In the genomic region with DNA sequence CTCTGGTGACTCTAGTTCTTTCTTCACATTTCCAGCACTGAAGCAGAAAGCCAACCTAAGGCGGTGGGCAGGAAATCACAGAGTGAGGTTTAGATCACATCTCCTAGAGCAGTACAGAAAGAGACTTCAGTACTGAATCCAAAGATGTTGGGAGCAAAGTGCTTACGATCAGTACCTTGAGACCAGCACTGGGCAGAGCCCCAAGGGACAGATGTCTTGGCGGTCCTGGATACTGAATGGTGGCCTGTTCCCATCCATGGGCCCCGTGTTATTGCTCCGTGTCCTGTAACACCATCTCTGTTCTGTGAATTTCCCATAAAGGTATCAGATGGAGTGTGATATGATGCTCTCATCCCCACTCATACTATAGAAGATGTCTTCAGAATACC, we compare ENCODE assay signal across 17 mouse cellular contexts.
A peak's percentile ranks its signal among the peaks of the same experiment; 100 is the strongest.
DNase-seq lines count a peak whose midpoint lies in the region; ATAC-seq lines count a peak whose summit lies in the region.
"Had no signal": no experiment of that assay in that cellular context is flagged by ENCODE, and none has a peak within 500 bp of the region (broad histone marks: within the 10 kb centered on the region; RNA-seq: fewer than 3 reads in every experiment).

No protein-coding gene starts in this region.

- H3K36me3 ChIP-seq in midbrain, embryonic 10.5 days: no peaks in the 10 kb centered on the region
- no peaks in the 10 kb centered on the region for H3K36me3 ChIP-seq in midbrain, embryonic 16.5 days (ENCODE audit: control insufficient read depth, insufficient read depth, low read length)
- H3K36me3 ChIP-seq in forebrain, embryonic 13.5 days (ENCODE audit: poor library complexity, severe bottlenecking): no peaks in the 10 kb centered on the region
- H3K36me3 ChIP-seq in hindbrain, embryonic 14.5 days (replicated peaks; ENCODE audit: control insufficient read depth, insufficient read depth): no peaks in the 10 kb centered on the region
- H3K36me3 ChIP-seq in midbrain, embryonic 15.5 days (replicated peaks): no peaks in the 10 kb centered on the region
- H3K36me3 ChIP-seq: G1E; heart, embryonic 10.5 days had no signal

- DNase-seq in midbrain, embryonic 10.5 days (ENCODE audit: low spot score): no peak
- no peak for DNase-seq in hindbrain, embryonic 14.5 days (ENCODE audit: low spot score)
- no peak for DNase-seq in adrenal gland, adult 18-20 months (ENCODE audit: low spot score in 2 of 2)
- DNase-seq in spleen, adult 12 weeks (ENCODE audit: low spot score): no peak
- DNase-seq: adrenal gland, postnatal 25 days; cerebellum, adult 8-10 months; heart, postnatal 4 days; kidney, adult 9 months; kidney, postnatal 4 days; layer of hippocampus, postnatal 36 days; right cerebral cortex, postnatal 4 days had no signal

- H3K4me2 ChIP-seq in midbrain, embryonic 16.5 days (ENCODE audit: low read length): no peak overlapping the region
- no peak overlapping the region for H3K4me2 ChIP-seq in forebrain, embryonic 13.5 days
- H3K4me2 ChIP-seq in hindbrain, embryonic 14.5 days (replicated peaks): no peak overlapping the region
- H3K4me2 ChIP-seq in midbrain, embryonic 15.5 days: no peak overlapping the region

- no peaks in the 10 kb centered on the region for H3K9me3 ChIP-seq in midbrain, embryonic 10.5 days (replicated peaks)
- no peaks in the 10 kb centered on the region for H3K9me3 ChIP-seq in midbrain, embryonic 16.5 days (replicated peaks; ENCODE audit: control insufficient read depth, low read length, poor library complexity, severe bottlenecking)
- H3K9me3 ChIP-seq in forebrain, embryonic 13.5 days (replicated peaks): no peaks in the 10 kb centered on the region
- H3K9me3 ChIP-seq in hindbrain, embryonic 14.5 days (ENCODE audit: control insufficient read depth, low read length): no peaks in the 10 kb centered on the region
- no peaks in the 10 kb centered on the region for H3K9me3 ChIP-seq in midbrain, embryonic 15.5 days
- H3K9me3 ChIP-seq: G1E; heart, embryonic 10.5 days had no signal

- H3K27me3 ChIP-seq in midbrain, embryonic 10.5 days (ENCODE audit: low read depth, poor library complexity, severe bottlenecking): peaks cover 16% of the 10 kb centered on the region
- no peaks in the 10 kb centered on the region for H3K27me3 ChIP-seq in midbrain, embryonic 16.5 days (ENCODE audit: control insufficient read depth, insufficient read depth, low read depth, low read length)
- H3K27me3 ChIP-seq in forebrain, embryonic 13.5 days: no peaks in the 10 kb centered on the region
- no peaks in the 10 kb centered on the region for H3K27me3 ChIP-seq in hindbrain, embryonic 14.5 days (ENCODE audit: control insufficient read depth, insufficient read depth, low read length)
- H3K27me3 ChIP-seq in midbrain, embryonic 15.5 days (replicated peaks): no peaks in the 10 kb centered on the region

- H3K27ac ChIP-seq in midbrain, embryonic 10.5 days (replicated peaks): peak overlapping the region; percentile 88
- no peak overlapping the region for H3K27ac ChIP-seq in midbrain, embryonic 16.5 days (ENCODE audit: low read length)
- H3K27ac ChIP-seq in forebrain, embryonic 13.5 days: peak overlapping the region; percentile 91
- peak overlapping the region; percentile 9; the same call in 1 of the 2 replicates for H3K27ac ChIP-seq in hindbrain, embryonic 14.5 days
- H3K27ac ChIP-seq in midbrain, embryonic 15.5 days: peak overlapping the region; percentile 66; the same call in 1 of the 2 replicates
- H3K27ac ChIP-seq: liver, embryonic 14.5 days had no signal

- no peak overlapping the region for H3K9ac ChIP-seq in midbrain, embryonic 16.5 days (ENCODE audit: low read depth, low read length)
- H3K9ac ChIP-seq in forebrain, embryonic 13.5 days: no peak overlapping the region
- H3K9ac ChIP-seq in hindbrain, embryonic 14.5 days: no peak overlapping the region
- no peak overlapping the region for H3K9ac ChIP-seq in midbrain, embryonic 15.5 days
- H3K9ac ChIP-seq: liver, embryonic 14.5 days had no signal

- ATAC-seq in midbrain, embryonic 16.5 days: no peak
- ATAC-seq in forebrain, embryonic 13.5 days: no peak
- no peak for ATAC-seq in hindbrain, embryonic 14.5 days (ENCODE audit: low FRiP score)
- ATAC-seq in midbrain, embryonic 15.5 days (replicated peaks): no peak

- no peak overlapping the region for H3K4me3 ChIP-seq in midbrain, embryonic 10.5 days
- H3K4me3 ChIP-seq in midbrain, embryonic 16.5 days (ENCODE audit: low read depth, low read length): no peak overlapping the region
- no peak overlapping the region for H3K4me3 ChIP-seq in forebrain, embryonic 13.5 days
- no peak overlapping the region for H3K4me3 ChIP-seq in hindbrain, embryonic 14.5 days (replicated peaks; ENCODE audit: low read length)
- H3K4me3 ChIP-seq in midbrain, embryonic 15.5 days: no peak overlapping the region
- H3K4me3 ChIP-seq: heart, embryonic 10.5 days had no signal

- 90% methylated on average over 5 of the region's 5 CpGs for WGBS in midbrain, embryonic 10.5 days
- WGBS in midbrain, embryonic 16.5 days: 91% methylated on average over 5 of the region's 5 CpGs
- WGBS in forebrain, embryonic 13.5 days: 91% methylated on average over 5 of the region's 5 CpGs
- WGBS in hindbrain, embryonic 14.5 days: 87% methylated on average over 5 of the region's 5 CpGs
- WGBS in midbrain, embryonic 15.5 days: 88% methylated on average over 5 of the region's 5 CpGs

- peaks cover 57% of the 10 kb centered on the region for H3K4me1 ChIP-seq in midbrain, embryonic 10.5 days
- H3K4me1 ChIP-seq in midbrain, embryonic 16.5 days (ENCODE audit: control insufficient read depth, insufficient read depth, low read length): peaks cover 12% of the 10 kb centered on the region
- peaks cover 47% of the 10 kb centered on the region for H3K4me1 ChIP-seq in forebrain, embryonic 13.5 days
- H3K4me1 ChIP-seq in hindbrain, embryonic 14.5 days (replicated peaks; ENCODE audit: control insufficient read depth, insufficient read depth, low read length): peaks cover 25% of the 10 kb centered on the region
- peaks cover 20% of the 10 kb centered on the region for H3K4me1 ChIP-seq in midbrain, embryonic 15.5 days
